Mouse (Mus musculus): ENCODE measurements around the gene Esrra. TPM values are rescaled to one million over a fixed set of nuclear protein-coding genes. Genes with fewer than 3 reads are reported as not detected.

The Esrra gene
- polyA plus RNA-seq, 1 experiment from 2014 or later = 4.1 TPM

DNA sequence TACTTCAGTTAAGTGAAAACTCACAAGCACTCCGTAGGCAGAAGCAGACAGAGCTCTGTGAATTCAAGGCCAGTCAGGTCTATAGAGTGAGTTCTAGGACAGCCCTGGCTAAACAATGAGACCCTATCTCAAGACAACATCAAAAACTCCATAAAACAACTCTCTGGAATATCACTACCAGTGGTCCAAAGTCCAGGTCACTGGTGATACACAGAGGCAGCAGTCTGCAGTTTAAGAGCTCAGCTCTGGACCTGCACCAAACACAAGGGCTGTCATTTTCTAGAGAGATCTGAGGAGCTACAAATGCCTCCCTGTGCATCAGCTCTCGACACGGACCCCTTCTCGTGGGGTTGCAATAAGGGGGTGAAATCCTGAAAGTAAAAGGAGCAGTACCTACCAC lies 3.3 kb downstream of the Esrra start:
- Histone ChIP-seq H3K4me1 (ENCODE audit: control insufficient read depth, insufficient read depth, low read length) (peaks cover 16% of the 10 kb centered on the region), H3K4me3 (ENCODE audit: low read depth, low read length) (no peak overlapping the region), H3K9me3 (ENCODE audit: control insufficient read depth, low read length) (no peaks in the 10 kb centered on the region), H3K27ac (ENCODE audit: low read depth, low read length) (no peak overlapping the region), H3K27me3 (ENCODE audit: control insufficient read depth, insufficient read depth, low read length) (peaks cover 11% of the 10 kb centered on the region), H3K4me2 (ENCODE audit: low read depth) (no peak overlapping the region), H3K36me3 (ENCODE audit: control insufficient read depth, insufficient read depth, low read length) (peaks cover 2% of the 10 kb centered on the region; the same call in 1 of the 2 replicates), H3K9ac (ENCODE audit: low read length) (no peak overlapping the region)
- ATAC-seq (ENCODE audit: insufficient read depth, low FRiP score, low TSS enrichment) (no peak), DNase-seq (ENCODE audit: low spot score) (no peak)
- 88% methylated on average over 4 of the region's 4 CpGs for WGBS

DNA sequence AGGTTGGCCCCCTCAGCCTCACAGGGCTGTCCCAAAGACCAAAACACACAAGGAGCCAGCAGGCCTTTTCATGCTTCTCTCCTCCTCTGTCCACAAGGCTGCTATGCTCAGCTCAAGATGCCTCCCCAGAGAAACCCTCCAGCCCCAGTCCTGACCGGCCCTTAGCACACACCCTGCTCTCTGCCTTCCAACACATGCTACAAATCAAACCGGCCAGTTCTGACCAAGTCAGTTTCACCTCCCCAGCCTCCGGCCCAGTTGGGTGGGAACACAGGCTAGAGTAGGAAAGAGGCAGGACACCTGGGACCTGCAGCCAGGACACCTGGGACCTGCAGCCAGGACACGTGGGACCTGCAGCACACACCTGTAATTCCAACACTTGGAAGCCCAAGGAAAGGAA lies 5.1 kb downstream of the Esrra start:
- peaks cover 13% of the 10 kb centered on the region for H3K4me1 ChIP-seq (ENCODE audit: control insufficient read depth, insufficient read depth, low read length)
- H3K27ac ChIP-seq (ENCODE audit: low read depth, low read length) = no peak overlapping the region
- peaks cover 9% of the 10 kb centered on the region; the same call in 1 of the 2 replicates for H3K36me3 ChIP-seq (ENCODE audit: control insufficient read depth, insufficient read depth, low read length)
- H3K4me3 ChIP-seq (ENCODE audit: low read depth, low read length) = no peak overlapping the region
- no peaks in the 10 kb centered on the region for H3K27me3 ChIP-seq (ENCODE audit: control insufficient read depth, insufficient read depth, low read length)
- 81% methylated on average over 4 of the region's 4 CpGs for WGBS
- ATAC-seq (ENCODE audit: insufficient read depth, low FRiP score, low TSS enrichment) = no peak
- DNase-seq (ENCODE audit: low spot score) = no peak
- H3K9me3 ChIP-seq (ENCODE audit: control insufficient read depth, low read length) = no peaks in the 10 kb centered on the region
- H3K9ac ChIP-seq (ENCODE audit: low read length) = no peak overlapping the region
- H3K4me2 ChIP-seq (ENCODE audit: low read depth) = no peak overlapping the region

DNA sequence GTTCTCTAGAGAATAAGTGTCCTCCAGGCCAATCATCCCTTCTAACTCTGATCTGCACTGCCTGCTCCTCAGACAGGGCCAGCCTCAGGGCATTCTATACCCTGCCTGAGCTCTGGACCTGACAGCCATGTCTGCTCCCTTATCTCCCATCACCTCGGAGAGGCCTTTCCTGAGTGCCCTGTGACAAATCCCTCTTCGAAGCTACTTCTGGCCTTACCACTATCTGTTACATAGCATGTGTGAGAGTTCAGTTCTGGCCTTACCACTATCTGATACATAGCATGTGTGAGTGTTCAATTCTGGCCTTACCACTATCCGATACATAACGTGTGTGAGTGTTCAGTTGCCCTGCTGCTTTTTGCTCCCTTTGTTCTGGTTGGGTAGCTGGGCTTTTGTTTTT lies 6.3 kb downstream of the Esrra start:
- Histone ChIP-seq H3K27me3 (ENCODE audit: control insufficient read depth, insufficient read depth, low read length) (no peaks in the 10 kb centered on the region), H3K9me3 (ENCODE audit: control insufficient read depth, low read length) (no peaks in the 10 kb centered on the region), H3K36me3 (ENCODE audit: control insufficient read depth, insufficient read depth, low read length) (peaks cover 9% of the 10 kb centered on the region; the same call in 1 of the 2 replicates), H3K4me1 (ENCODE audit: control insufficient read depth, insufficient read depth, low read length) (peaks cover 9% of the 10 kb centered on the region), H3K4me3 (ENCODE audit: low read depth, low read length) (no peak overlapping the region), H3K27ac (ENCODE audit: low read depth, low read length) (no peak overlapping the region), H3K9ac (ENCODE audit: low read length) (no peak overlapping the region), H3K4me2 (ENCODE audit: low read depth) (no peak overlapping the region)
- ATAC-seq (ENCODE audit: insufficient read depth, low FRiP score, low TSS enrichment) = no peak
- WGBS = 94% methylated on average over 4 of the region's 4 CpGs
- no peak for DNase-seq (ENCODE audit: low spot score)

DNA sequence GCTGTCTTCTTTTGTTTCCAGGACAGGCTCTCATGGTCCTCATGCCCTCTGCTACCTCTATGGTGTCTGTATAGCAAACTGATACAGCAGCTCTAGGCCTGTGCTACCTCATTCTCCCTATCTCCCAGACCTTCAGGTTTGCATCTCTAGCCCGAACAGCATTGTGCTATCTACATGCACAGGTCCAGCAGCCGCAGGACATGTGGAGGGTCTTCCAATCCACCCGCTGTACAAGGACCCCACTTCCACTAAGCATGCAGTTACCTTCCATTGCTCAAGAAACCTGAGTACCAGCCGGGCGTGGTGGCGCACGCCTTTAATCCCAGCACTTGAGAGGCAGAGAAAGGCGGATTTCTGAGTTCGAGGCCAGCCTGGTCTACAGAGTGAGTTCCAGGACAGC lies 7.1 kb downstream of the Esrra start:
- Histone ChIP-seq H3K4me1 (ENCODE audit: control insufficient read depth, insufficient read depth, low read length) (peaks cover 4% of the 10 kb centered on the region), H3K4me2 (ENCODE audit: low read depth) (no peak overlapping the region), H3K27me3 (ENCODE audit: control insufficient read depth, insufficient read depth, low read length) (no peaks in the 10 kb centered on the region), H3K9ac (ENCODE audit: low read length) (no peak overlapping the region), H3K4me3 (ENCODE audit: low read depth, low read length) (no peak overlapping the region), H3K9me3 (ENCODE audit: control insufficient read depth, low read length) (no peaks in the 10 kb centered on the region), H3K27ac (ENCODE audit: low read depth, low read length) (no peak overlapping the region), H3K36me3 (ENCODE audit: control insufficient read depth, insufficient read depth, low read length) (peaks cover 9% of the 10 kb centered on the region; the same call in 1 of the 2 replicates)
- WGBS = 94% methylated on average over 9 of the region's 9 CpGs
- ATAC-seq (ENCODE audit: insufficient read depth, low FRiP score, low TSS enrichment) (no peak), DNase-seq (ENCODE audit: low spot score) (no peak)

DNA sequence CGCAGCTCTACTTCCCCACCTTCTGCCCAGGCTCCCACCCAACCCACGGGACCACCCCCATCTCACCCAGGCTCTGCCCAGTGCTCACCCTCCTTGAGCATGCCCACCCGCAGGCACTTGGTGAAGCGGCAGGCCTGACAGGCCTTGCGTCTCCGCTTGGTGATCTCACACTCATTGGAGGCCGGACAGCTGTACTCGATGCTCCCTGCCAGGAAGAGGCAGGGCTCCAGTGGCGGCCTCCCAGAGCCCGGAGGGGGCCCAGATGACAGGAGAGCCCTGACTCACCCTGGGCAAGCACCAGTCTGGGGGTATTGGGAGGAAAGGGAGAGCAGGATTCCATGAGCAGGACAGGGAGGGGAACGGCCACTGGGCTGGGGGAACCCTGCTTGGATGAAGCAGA lies 7.6 kb downstream of the Esrra start:
- Histone ChIP-seq H3K4me1 (ENCODE audit: control insufficient read depth, insufficient read depth, low read length) (peaks cover 6% of the 10 kb centered on the region), H3K27ac (ENCODE audit: low read depth, low read length) (no peak overlapping the region), H3K4me3 (ENCODE audit: low read depth, low read length) (no peak overlapping the region), H3K4me2 (ENCODE audit: low read depth) (no peak overlapping the region), H3K36me3 (ENCODE audit: control insufficient read depth, insufficient read depth, low read length) (peaks cover 9% of the 10 kb centered on the region; the same call in 1 of the 2 replicates), H3K9me3 (ENCODE audit: control insufficient read depth, low read length) (no peaks in the 10 kb centered on the region), H3K27me3 (ENCODE audit: control insufficient read depth, insufficient read depth, low read length) (no peaks in the 10 kb centered on the region), H3K9ac (ENCODE audit: low read length) (no peak overlapping the region)
- ATAC-seq (ENCODE audit: insufficient read depth, low FRiP score, low TSS enrichment) (no peak), DNase-seq (ENCODE audit: low spot score) (no peak)
- WGBS = 85% methylated on average over 11 of the region's 11 CpGs

DNA sequence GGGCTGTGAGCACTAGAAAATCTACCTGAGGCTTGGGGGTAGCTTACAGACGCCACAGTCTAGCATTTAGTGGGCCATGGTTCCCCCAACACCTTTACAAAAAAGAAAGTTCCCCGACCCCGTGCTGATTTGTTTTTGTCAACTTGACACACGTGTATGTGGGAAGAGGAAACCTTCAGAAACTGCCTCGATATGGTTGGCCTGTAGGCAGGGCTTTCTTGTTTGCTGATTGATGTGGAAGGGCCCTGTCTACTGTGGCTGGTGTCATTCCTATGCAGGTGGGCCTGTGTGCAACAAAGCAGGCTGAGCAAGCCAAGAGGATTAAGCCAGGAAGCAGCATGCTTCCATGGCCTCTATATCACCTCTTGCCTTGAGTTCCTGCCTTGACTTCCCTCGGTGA lies 8.6 kb downstream of the Esrra start:
- H3K27me3 ChIP-seq (ENCODE audit: control insufficient read depth, insufficient read depth, low read length) = no peaks in the 10 kb centered on the region
- no peak overlapping the region for H3K9ac ChIP-seq (ENCODE audit: low read length)
- no peak for ATAC-seq (ENCODE audit: insufficient read depth, low FRiP score, low TSS enrichment)
- H3K4me3 ChIP-seq (ENCODE audit: low read depth, low read length) = no peak overlapping the region
- H3K27ac ChIP-seq (ENCODE audit: low read depth, low read length) = no peak overlapping the region
- no peaks in the 10 kb centered on the region for H3K9me3 ChIP-seq (ENCODE audit: control insufficient read depth, low read length)
- 93% methylated on average over 6 of the region's 6 CpGs for WGBS
- no peak for DNase-seq (ENCODE audit: low spot score)
- H3K4me2 ChIP-seq (ENCODE audit: low read depth) = no peak overlapping the region
- H3K36me3 ChIP-seq (ENCODE audit: control insufficient read depth, insufficient read depth, low read length) = peaks cover 9% of the 10 kb centered on the region; the same call in 1 of the 2 replicates
- peaks cover 14% of the 10 kb centered on the region for H3K4me1 ChIP-seq (ENCODE audit: control insufficient read depth, insufficient read depth, low read length)

DNA sequence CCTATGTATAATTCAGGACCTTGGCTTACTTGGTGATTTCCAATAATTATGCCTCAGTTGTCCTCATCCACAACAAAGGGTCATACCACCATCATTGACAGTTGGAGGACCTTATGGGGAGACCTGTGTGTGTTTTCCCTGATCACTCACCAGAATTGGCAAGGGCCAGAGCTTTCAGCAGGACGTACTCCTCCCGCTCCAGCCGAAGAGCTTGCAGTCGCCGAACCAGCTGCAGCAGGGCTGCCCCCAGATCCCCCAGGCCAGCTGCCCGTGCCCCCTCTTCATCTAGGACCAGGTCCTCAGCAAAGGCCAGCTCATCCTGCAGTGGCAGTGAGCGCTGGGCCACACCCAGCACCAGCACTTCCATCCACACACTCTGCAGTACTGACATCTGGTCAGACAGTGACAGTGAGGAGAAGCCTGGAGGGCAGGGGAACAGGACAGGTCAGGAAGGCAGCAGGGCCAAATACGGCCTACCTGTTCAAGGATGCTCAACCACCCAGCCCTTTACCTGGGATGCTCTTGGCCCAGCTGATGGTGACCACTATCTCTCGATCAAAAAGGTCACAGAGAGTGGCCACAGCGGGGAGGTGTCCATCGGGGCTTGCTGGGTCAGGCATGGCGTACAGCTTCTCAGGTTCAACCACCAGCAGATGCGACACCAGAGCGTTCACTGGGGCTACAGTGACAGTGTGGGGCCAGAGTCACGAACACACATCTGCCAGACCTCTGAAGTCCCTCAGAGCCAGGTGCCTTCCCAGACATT lies 9.2 kb downstream of the Esrra start:
- no peak for DNase-seq (ENCODE audit: low spot score)
- H3K4me1 ChIP-seq (ENCODE audit: control insufficient read depth, insufficient read depth, low read length) = peaks cover 14% of the 10 kb centered on the region
- 94% methylated on average over 15 of the region's 15 CpGs for WGBS

DNA sequence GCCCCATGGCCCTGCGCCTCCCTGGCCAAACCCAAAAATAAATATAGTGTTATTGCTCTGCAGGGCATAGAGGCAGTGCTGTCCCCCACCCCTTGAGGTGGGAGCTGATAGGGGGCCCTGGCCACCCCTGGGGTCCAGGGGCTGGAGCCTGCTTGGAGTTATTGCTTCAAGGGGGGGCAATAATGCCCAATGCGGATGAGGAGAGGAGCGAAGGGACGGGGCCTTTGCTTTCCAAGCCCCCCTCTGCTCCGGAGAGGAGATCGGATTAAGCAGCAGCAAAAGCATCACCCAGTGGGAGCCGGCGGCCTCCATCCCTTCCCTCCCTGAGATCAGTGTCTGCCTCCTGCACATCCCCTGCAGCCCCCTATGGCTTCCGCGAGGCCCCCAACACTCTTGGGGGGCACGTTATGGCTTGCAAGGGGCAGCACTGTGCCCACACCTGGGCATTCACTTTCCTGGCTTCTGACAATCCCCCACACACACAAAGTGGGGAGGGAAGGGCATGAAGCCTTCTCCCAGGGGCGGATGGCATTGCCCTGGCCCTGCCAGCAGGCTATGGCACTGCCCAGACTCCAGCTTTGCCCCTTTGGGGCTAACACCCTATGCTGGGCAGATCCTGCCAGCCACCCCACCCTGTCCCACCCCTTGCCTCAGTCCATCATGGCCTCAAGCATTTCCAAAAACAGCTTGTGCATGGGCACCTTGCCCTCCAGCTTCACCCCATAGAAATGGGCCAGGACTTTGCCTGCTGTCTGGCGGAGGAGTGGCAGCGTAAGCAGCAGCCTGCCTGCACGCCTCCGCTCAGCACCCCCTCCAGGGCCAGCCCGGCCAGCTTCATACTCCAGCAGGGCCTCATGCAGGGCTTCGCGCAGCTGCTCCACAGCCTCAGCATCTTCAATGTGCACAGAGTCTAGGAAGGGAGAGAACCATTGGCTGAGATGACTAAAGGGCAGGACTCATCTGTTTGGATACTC lies 10.2 kb downstream of the Esrra start:
- ATAC-seq (ENCODE audit: insufficient read depth, low FRiP score, low TSS enrichment) (no peak), DNase-seq (ENCODE audit: low spot score) (no peak)
- Histone ChIP-seq H3K4me3 (ENCODE audit: low read depth, low read length) (peak overlapping the region; percentile 22; the same call in 1 of the 2 replicates), H3K27me3 (ENCODE audit: control insufficient read depth, insufficient read depth, low read length) (no peaks in the 10 kb centered on the region), H3K4me1 (ENCODE audit: control insufficient read depth, insufficient read depth, low read length) (peaks cover 14% of the 10 kb centered on the region), H3K36me3 (ENCODE audit: control insufficient read depth, insufficient read depth, low read length) (peaks cover 14% of the 10 kb centered on the region), H3K9ac (ENCODE audit: low read length) (peak overlapping the region; percentile 28; the same call in 1 of the 2 replicates), H3K4me2 (ENCODE audit: low read depth) (peak overlapping the region; percentile 25), H3K27ac (ENCODE audit: low read depth, low read length) (no peak overlapping the region), H3K9me3 (ENCODE audit: control insufficient read depth, low read length) (no peaks in the 10 kb centered on the region)
- WGBS = 84% methylated on average over 17 of the region's 19 CpGs

More for the DNA sequence above, 9.2 kb downstream of the Esrra start:
- Histone ChIP-seq H3K4me2 (ENCODE audit: low read depth) (no peak overlapping the region), H3K4me3 (ENCODE audit: low read depth, low read length) (no peak overlapping the region), H3K9ac (ENCODE audit: low read length) (no peak overlapping the region), H3K27ac (ENCODE audit: low read depth, low read length) (no peak overlapping the region), H3K9me3 (ENCODE audit: control insufficient read depth, low read length) (no peaks in the 10 kb centered on the region), H3K36me3 (ENCODE audit: control insufficient read depth, insufficient read depth, low read length) (peaks cover 9% of the 10 kb centered on the region; the same call in 1 of the 2 replicates), H3K27me3 (ENCODE audit: control insufficient read depth, insufficient read depth, low read length) (no peaks in the 10 kb centered on the region)
- ATAC-seq (ENCODE audit: insufficient read depth, low FRiP score, low TSS enrichment) = no peak

All from neural tube, embryonic 11.5 days (tissue).